Mouse (Mus musculus) MEL (cell line): ENCODE measurements around the gene Atxn7l1. TPM values are rescaled to one million over a fixed set of nuclear protein-coding genes. Genes with fewer than 3 reads are reported as not detected.

Experiments
- DNase-seq: peaks from one replicate; pipeline ENCODE4 v3.0.0; 2011; ENCODE audit warnings: low read depth, low spot score
- H3K27ac ChIP-seq: 2 replicates; pipeline ENCODE4 v1.5.1; 2012; ENCODE audit warnings: low read depth, mild to moderate bottlenecking, control low read depth, low read length, moderate library complexity; ENCODE audit not compliant: control insufficient read depth
- H3K27me3 ChIP-seq, 2 experiments: fragments of 150-350 bp in 1 of 2; sonication (generic) in 1 of 2; 2 replicates each; pipeline ENCODE4 v1.6.1; 2012; ENCODE audit warnings: low read length in 2 of 2, mild to moderate bottlenecking in 2 of 2, improper control_type of control experiment in 1 of 2, moderate library complexity in 1 of 2; ENCODE audit not compliant: insufficient read depth in 2 of 2, control insufficient read depth in 1 of 2
- H3K36me3 ChIP-seq, 2 experiments: 2 replicates each; pipeline ENCODE4 v1.6.1; 2012 to 2014; ENCODE audit warnings: low read length in 2 of 2, improper control_type of control experiment in 1 of 2, inconsistent platforms in 1 of 2, mild to moderate bottlenecking in 1 of 2; ENCODE audit not compliant: insufficient read depth in 2 of 2, control insufficient read depth in 1 of 2
- H3K4me1 ChIP-seq, 2 experiments: fragments of 150-350 bp in 1 of 2; sonication (generic) in 1 of 2; 2 replicates each; pipeline ENCODE4 v1.6.1; 2012; ENCODE audit warnings: low read length in 2 of 2, improper control_type of control experiment in 1 of 2, mild to moderate bottlenecking in 1 of 2; ENCODE audit not compliant: insufficient read depth in 2 of 2, control insufficient read depth in 1 of 2
- H3K4me3 ChIP-seq, 2 experiments: fragments of 150-350 bp in 1 of 2; sonication (generic) in 1 of 2; 2 replicates each; pipeline ENCODE4 v1.5.1; 2012; ENCODE audit warnings: low read depth in 2 of 2, low read length in 2 of 2, mild to moderate bottlenecking in 2 of 2, moderate library complexity in 2 of 2, control low read depth in 1 of 2, improper control_type of control experiment in 1 of 2; ENCODE audit not compliant: control insufficient read depth in 1 of 2, insufficient read depth in 1 of 2
- H3K79me2 ChIP-seq: 2 replicates; pipeline ENCODE4 v1.6.1; 2012; ENCODE audit warnings: mild to moderate bottlenecking, low read length, moderate library complexity; ENCODE audit not compliant: control insufficient read depth, poor library complexity, insufficient read depth
- H3K9ac ChIP-seq: 2 replicates; pipeline ENCODE4 v1.6.1; 2012; ENCODE audit warnings: low read depth, mild to moderate bottlenecking, control low read depth, low read length, moderate library complexity; ENCODE audit not compliant: control insufficient read depth, poor library complexity, severe bottlenecking
- H3K9me3 ChIP-seq: fragments of 150-350 bp; sonication (generic); replicated peaks from 2 replicates; pipeline ENCODE4 v1.6.1; 2012; ENCODE audit warnings: mild to moderate bottlenecking, low read length, improper control_type of control experiment, moderate library complexity; ENCODE audit not compliant: insufficient read depth
- CHD1 ChIP-seq: IDR thresholded peaks from 2 replicates; pipeline ENCODE4 v1.6.1; 2012; ENCODE audit warnings: low read depth, mild to moderate bottlenecking, inconsistent platforms, low read length, improper control_type of control experiment
- CTCF ChIP-seq, 3 experiments: IDR thresholded peaks in 2 of 3; conservative IDR thresholded peaks in 1 of 3; 2 replicates each; pipeline ENCODE4 v1.5.1; 2011 to 2012; ENCODE audit warnings: low read length in 3 of 3, low read depth in 2 of 3, mild to moderate bottlenecking in 2 of 3, improper control_type of control experiment in 1 of 3, inconsistent platforms in 1 of 3, mixed read lengths in 1 of 3, moderate library complexity in 1 of 3; ENCODE audit not compliant: control insufficient read depth in 1 of 3, insufficient read depth in 1 of 3, poor library complexity in 1 of 3, severe bottlenecking in 1 of 3
- ELF1 ChIP-seq: IDR thresholded peaks from 2 replicates; pipeline ENCODE4 v1.6.1; 2014; ENCODE audit warnings: low read depth, mild to moderate bottlenecking, inconsistent platforms, low read length, improper control_type of control experiment, moderate library complexity
- EP300 ChIP-seq, 2 experiments: IDR thresholded peaks; 2 replicates each; pipeline ENCODE4 v1.6.1; 2011; ENCODE audit warnings: improper control_type of control experiment in 2 of 2, low read length in 2 of 2, low read depth in 1 of 2, mild to moderate bottlenecking in 1 of 2
- ETS1 ChIP-seq: IDR thresholded peaks from 2 replicates; pipeline ENCODE4 v1.6.1; 2012; ENCODE audit warnings: low read depth, mild to moderate bottlenecking, inconsistent platforms, low read length, improper control_type of control experiment, moderate library complexity
- GATA1 ChIP-seq: IDR thresholded peaks from 2 replicates; pipeline ENCODE4 v1.6.1; 2011; ENCODE audit warnings: low read depth, low read length, improper control_type of control experiment
- HCFC1 ChIP-seq: IDR thresholded peaks from 2 replicates; pipeline ENCODE4 v1.6.1; 2012; ENCODE audit warnings: low read depth, mild to moderate bottlenecking, inconsistent platforms, low read length, improper control_type of control experiment, moderate library complexity
- JUND ChIP-seq: IDR thresholded peaks from 2 replicates; pipeline ENCODE4 v1.6.1; 2011; ENCODE audit warnings: low read depth, mild to moderate bottlenecking, improper control_type of control experiment, low read length
- KAT2A ChIP-seq: conservative IDR thresholded peaks from 2 replicates; pipeline ENCODE4 v1.6.1; 2012; ENCODE audit warnings: low read depth, low read length, improper control_type of control experiment, inconsistent platforms
- MEF2A ChIP-seq: IDR thresholded peaks from 2 replicates; pipeline ENCODE4 v1.6.1; 2014; ENCODE audit warnings: low read depth, mild to moderate bottlenecking, inconsistent platforms, low read length, improper control_type of control experiment; ENCODE audit not compliant: poor library complexity, insufficient replicate concordance, severe bottlenecking; ENCODE audit errors: extremely low read depth
- MYB ChIP-seq: IDR thresholded peaks from 2 replicates; pipeline ENCODE4 v1.6.1; 2011; ENCODE audit warnings: mild to moderate bottlenecking, low read depth, low read length, improper control_type of control experiment
- NRF1 ChIP-seq: IDR thresholded peaks from 2 replicates; pipeline ENCODE4 v1.6.1; 2014; ENCODE audit warnings: low read depth, mild to moderate bottlenecking, inconsistent platforms, low read length, improper control_type of control experiment, moderate library complexity; ENCODE audit not compliant: poor library complexity, insufficient read depth, severe bottlenecking
- POLR2A ChIP-seq, 2 experiments: IDR thresholded peaks; 2 replicates each; pipeline ENCODE4 v1.6.1; 2011 to 2012; ENCODE audit warnings: low read length in 2 of 2, mild to moderate bottlenecking in 2 of 2, control low read depth in 1 of 2, improper control_type of control experiment in 1 of 2, low read depth in 1 of 2, moderate library complexity in 1 of 2; ENCODE audit not compliant: control insufficient read depth in 1 of 2, insufficient read depth in 1 of 2, poor library complexity in 1 of 2
- RAD21 ChIP-seq: IDR thresholded peaks from 2 replicates; pipeline ENCODE4 v1.6.1; 2011; ENCODE audit warnings: mild to moderate bottlenecking, low read depth, low read length, improper control_type of control experiment
- RCOR1 ChIP-seq: IDR thresholded peaks from 2 replicates; pipeline ENCODE4 v1.6.1; 2012; ENCODE audit warnings: low read depth, mild to moderate bottlenecking, inconsistent platforms, low read length, improper control_type of control experiment
- SMC3 ChIP-seq: IDR thresholded peaks from 2 replicates; pipeline ENCODE4 v1.6.1; 2011; ENCODE audit warnings: low read depth, low read length, improper control_type of control experiment
- TBP ChIP-seq: IDR thresholded peaks from 2 replicates; pipeline ENCODE4 v1.8.0; 2011; ENCODE audit warnings: low read depth, low read length, improper control_type of control experiment
- USF1 ChIP-seq: IDR thresholded peaks from 2 replicates; pipeline ENCODE4 v1.6.1; 2014; ENCODE audit warnings: low read depth, mild to moderate bottlenecking, inconsistent platforms, low read length, improper control_type of control experiment, moderate library complexity
- ZC3H11A ChIP-seq: IDR thresholded peaks from 2 replicates; pipeline ENCODE4 v1.6.1; 2012; ENCODE audit warnings: low read depth, mild to moderate bottlenecking, inconsistent platforms, low read length, improper control_type of control experiment
- polyA plus RNA-seq, 2 experiments: library from polyadenylated mRNA; stranded (reverse) in 1 of 2; unstranded in 1 of 2; fragments of >175 nt in 1 of 2; fragments of >200 nt in 1 of 2; gene quantifications; 2 replicates each; pipeline versions ENCODE4 v1.2.1 to v1.2.4; 2012; ENCODE audit warnings: low replicate concordance in 2 of 2, low read depth in 1 of 2; ENCODE audit not compliant: insufficient read length in 2 of 2, insufficient read depth in 1 of 2, missing spikeins in 1 of 2
- total RNA-seq: library from RNA; depleted of rRNA; stranded (reverse); fragments of 300-350 nt; gene quantifications from 2 replicates; pipeline ENCODE4 v1.2.3, GENCODE M21; 2012

The Atxn7l1 gene
- total and polyA plus RNA-seq, 3 experiments = 11.6 to 50.3 TPM; not detected in 1

- TF ChIP-seq RAD21 (no peak), ZC3H11A (no peak), TBP (0 out of 2 replicates have a peak, but pooled peaks have one; percentile 11), USF1 (no peak)
Observed at GRCm38 (mm10) chr12:33317792-33318530, 170.5 kb downstream of the Atxn7l1 start (continued).

- Histone ChIP-seq H3K27me3 (no peaks in the 10 kb centered on the region), H3K4me3 (no peak overlapping the region), H3K36me3 (peaks cover 11 to 12% of the 10 kb centered on the region in 2 experiments), H3K9ac (no peak overlapping the region)
- TF ChIP-seq JUND (no peak), MYB (no peak), ELF1 (no peak), RAD21 (peak; percentile 2), POLR2A (IDR thresholded peaks at IDR 0.05; ENCODE audit: control insufficient read depth in 1 of 2, insufficient read depth in 1 of 2, low read depth in 1 of 2, low read length in 2 of 2, poor library complexity in 1 of 2) (no peak), USF1 (no peak), ETS1 (no peak), CTCF (IDR thresholded peaks at IDR 0.05 in 2 of 3, conservative IDR thresholded peaks at IDR 0.05 in 1 of 3; ENCODE audit: control insufficient read depth in 1 of 3, insufficient read depth in 1 of 3, low read depth in 2 of 3, low read length in 3 of 3, poor library complexity in 1 of 3, severe bottlenecking in 1 of 3) (peak; percentile 49 to 72 (median 70)), KAT2A (no peak), EP300 (IDR thresholded peaks at IDR 0.05; ENCODE audit: low read depth in 1 of 2, low read length in 2 of 2) (no peak), GATA1 (no peak), SMC3 (peak; percentile 19; the same call in 1 of the 2 replicates), TBP (no peak), MEF2A (no peak), RCOR1 (no peak), CHD1 (no peak), HCFC1 (no peak), NRF1 (no peak)
- TF ChIP-seq, all 39 proteins: peak for 3
- Histone ChIP-seq H3K4me1 (peaks cover 5 to 10% of the 10 kb centered on the region in 2 experiments), H3K79me2 (peaks cover 26% of the 10 kb centered on the region), H3K27ac (no peak overlapping the region), H3K9me3 (no peaks in the 10 kb centered on the region)
- DNase-seq = peak; percentile 60
Observed at GRCm38 (mm10) chr12:33322547-33322946, 175.1 kb downstream of the Atxn7l1 start.
